Mouse (Mus musculus): Measurements from ENCODE around the gene Fth1.
"Not testable (repeated sequence)": the region's sequence is repeated elsewhere in the genome, so short reads cannot be mapped to it uniquely, and the experiment has no call there.

Gene Fth1

GRCm38 (mm10) chr19:9980258-9980657, at the start of gene Fth1:
Fth1 (plus strand) TSS chr19:9980598.
- no peak for DNase-seq (ENCODE audit: low read depth in 2 of 2, low spot score in 2 of 2)

- DNase-seq (ENCODE audit: low read depth in 2 of 2, low spot score in 2 of 2), result not testable (repeated sequence)
Measured at GRCm38 (mm10) chr19:9931167-9931607, 49.2 kb upstream of the Fth1 start.

GRCm38 (mm10) chr19:9933908-9934307, 46.5 kb upstream of the Fth1 start:
- DNase-seq (ENCODE audit: low read depth in 2 of 2, low spot score in 2 of 2), result no peak

GRCm38 (mm10) chr19:9936579-9936978, 43.8 kb upstream of the Fth1 start:
- DNase-seq (ENCODE audit: low read depth in 2 of 2, low spot score in 2 of 2), result no peak

- no peak for DNase-seq (ENCODE audit: low read depth in 2 of 2, low spot score in 2 of 2)
Measured at GRCm38 (mm10) chr19:9937428-9937827, 43.0 kb upstream of the Fth1 start.

- DNase-seq (ENCODE audit: low read depth in 2 of 2, low spot score in 2 of 2), result peak; percentile 3 to 28
Measured at GRCm38 (mm10) chr19:9938156-9938823, 42.1 kb upstream of the Fth1 start.

- peak; percentile 67 to 74 for DNase-seq (ENCODE audit: low read depth in 2 of 2, low spot score in 2 of 2)
Measured at GRCm38 (mm10) chr19:9938824-9939303, 41.5 kb upstream of the Fth1 start.

- no peak for DNase-seq (ENCODE audit: low read depth in 2 of 2, low spot score in 2 of 2)
Measured at GRCm38 (mm10) chr19:9939841-9940240, 40.6 kb upstream of the Fth1 start.

GRCm38 (mm10) chr19:9940903-9941302, 39.5 kb upstream of the Fth1 start:
- DNase-seq (ENCODE audit: low read depth in 2 of 2, low spot score in 2 of 2), result no peak

GRCm38 (mm10) chr19:9941809-9942208, 38.6 kb upstream of the Fth1 start:
- DNase-seq (ENCODE audit: low read depth in 2 of 2, low spot score in 2 of 2), result no peak

GRCm38 (mm10) chr19:9942539-9943533, 37.6 kb upstream of the Fth1 start:
- DNase-seq (ENCODE audit: low read depth in 2 of 2, low spot score in 2 of 2), result no peak

GRCm38 (mm10) chr19:9945800-9946564, 34.4 kb upstream of the Fth1 start:
- DNase-seq (ENCODE audit: low read depth in 2 of 2, low spot score in 2 of 2), result no peak

GRCm38 (mm10) chr19:9946986-9947385, 33.4 kb upstream of the Fth1 start:
- DNase-seq (ENCODE audit: low read depth in 2 of 2, low spot score in 2 of 2), result no peak

- no peak for DNase-seq (ENCODE audit: low read depth in 2 of 2, low spot score in 2 of 2)
Measured at GRCm38 (mm10) chr19:9952390-9952789, 28.0 kb upstream of the Fth1 start.

- DNase-seq (ENCODE audit: low read depth in 2 of 2, low spot score in 2 of 2), result no peak
Measured at GRCm38 (mm10) chr19:9952912-9953311, 27.5 kb upstream of the Fth1 start.

GRCm38 (mm10) chr19:9954055-9954810, 26.2 kb upstream of the Fth1 start:
- DNase-seq (ENCODE audit: low read depth in 2 of 2, low spot score in 2 of 2), result no peak

- DNase-seq (ENCODE audit: low read depth in 2 of 2, low spot score in 2 of 2), result no peak
Measured at GRCm38 (mm10) chr19:9954811-9955202, 25.6 kb upstream of the Fth1 start.

- no peak for DNase-seq (ENCODE audit: low read depth in 2 of 2, low spot score in 2 of 2)
Measured at GRCm38 (mm10) chr19:9955438-9955837, 25.0 kb upstream of the Fth1 start.

- DNase-seq (ENCODE audit: low read depth in 2 of 2, low spot score in 2 of 2), result no peak
Measured at GRCm38 (mm10) chr19:9956624-9957388, 23.6 kb upstream of the Fth1 start.

- DNase-seq (ENCODE audit: low read depth in 2 of 2, low spot score in 2 of 2), result no peak
Measured at GRCm38 (mm10) chr19:9957965-9958364, 22.4 kb upstream of the Fth1 start.
